ENCODE assay signal across 16 mouse cellular contexts in genomic region chr9:80161451-80161850, GRCm38 (mm10).
"Had no signal": no experiment of that assay in that cellular context is flagged by ENCODE, and none has a peak within 500 bp of the region (broad histone marks: within the 10 kb centered on the region; RNA-seq: fewer than 3 reads in every experiment).

No protein-coding gene starts in this region.

- H3K27ac ChIP-seq: midbrain, embryonic 10.5 days; midbrain, embryonic 12.5 days had no signal

- DNase-seq: lung, adult 18-20 months; lung, embryonic 14.5 days; lung, postnatal 10 days; lung, postnatal 4 days; retina, postnatal 1 day; right cerebral cortex, adult 18-20 months; right cerebral cortex, postnatal 25 days; right cerebral cortex, postnatal 4 days; spleen, adult 18-20 months; thymus, adult 18-20 months; thymus, postnatal 14 days; thymus, postnatal 36 days had no signal

- H3K9ac ChIP-seq: lung, embryonic 14.5 days; midbrain, embryonic 12.5 days had no signal

- H3K4me3 ChIP-seq: midbrain, embryonic 10.5 days; midbrain, embryonic 12.5 days; myocyte had no signal

- ATAC-seq: midbrain, embryonic 16.5 days had no signal

- H3K36me3 ChIP-seq: midbrain, embryonic 10.5 days; midbrain, embryonic 12.5 days had no signal

- H3K9me3 ChIP-seq: midbrain, embryonic 10.5 days; midbrain, embryonic 12.5 days had no signal

- H3K4me2 ChIP-seq: lung, embryonic 14.5 days; midbrain, embryonic 12.5 days had no signal
